In genomic region chr3:51999671-52000437, GRCm38 (mm10) we compare ENCODE assay signal across 9 mouse cellular contexts.
DNase-seq lines count a peak whose midpoint lies in the region; ATAC-seq and TF ChIP-seq lines count a peak whose summit lies in the region.
"Had no signal": no experiment of that assay in that cellular context is flagged by ENCODE, and none has a peak within 500 bp of the region (broad histone marks: within the 10 kb centered on the region; RNA-seq: fewer than 3 reads in every experiment).

No protein-coding gene starts in this region.

- no peak for TF ChIP-seq CTCF in heart, postnatal 0 days (IDR thresholded peaks at IDR 0.05; ENCODE audit: low read depth)

- no peak overlapping the region for H3K4me3 ChIP-seq in heart, embryonic 11.5 days (ENCODE audit: low read depth, low read length)
- no peak overlapping the region for H3K4me3 ChIP-seq in heart, postnatal 0 days (ENCODE audit: low read depth, low read length)
- H3K4me3 ChIP-seq in liver, embryonic 13.5 days (replicated peaks) = no peak overlapping the region
- H3K4me3 ChIP-seq: neural tube, embryonic 13.5 days had no signal

- peak; percentile 32; the same call in 1 of the 2 replicates for TF ChIP-seq EP300 in heart, postnatal 0 days (IDR thresholded peaks at IDR 0.05; ENCODE audit: low read depth)

- no peak overlapping the region for H3K27ac ChIP-seq in heart, embryonic 11.5 days (ENCODE audit: low read depth, low read length)
- no peak overlapping the region for H3K27ac ChIP-seq in heart, postnatal 0 days (ENCODE audit: low read depth)
- no peak overlapping the region for H3K27ac ChIP-seq in liver, embryonic 13.5 days
- H3K27ac ChIP-seq: neural tube, embryonic 13.5 days had no signal

- ATAC-seq in heart, embryonic 11.5 days (replicated peaks; ENCODE audit: insufficient number of reproducible peaks, low FRiP score, low TSS enrichment) = no peak
- ATAC-seq in heart, postnatal 0 days (ENCODE audit: insufficient read depth, low read depth) = no peak
- peak; percentile 52 for ATAC-seq in liver, embryonic 13.5 days (ENCODE audit: low read depth)

- H3K9ac ChIP-seq in heart, embryonic 11.5 days (ENCODE audit: low read depth, low read length) = no peak overlapping the region
- H3K9ac ChIP-seq in heart, postnatal 0 days (replicated peaks; ENCODE audit: low read depth, low read length) = no peak overlapping the region
- H3K9ac ChIP-seq in liver, embryonic 13.5 days = no peak overlapping the region
- H3K9ac ChIP-seq: neural tube, embryonic 13.5 days had no signal

- H3K27me3 ChIP-seq in heart, embryonic 11.5 days (ENCODE audit: control insufficient read depth, insufficient read depth, low read length) = no peaks in the 10 kb centered on the region
- no peaks in the 10 kb centered on the region for H3K27me3 ChIP-seq in heart, postnatal 0 days (ENCODE audit: control insufficient read depth, insufficient read depth, low read length)
- H3K27me3 ChIP-seq in liver, embryonic 13.5 days = no peaks in the 10 kb centered on the region
- H3K27me3 ChIP-seq: neural tube, embryonic 13.5 days had no signal

- H3K4me1 ChIP-seq in heart, embryonic 11.5 days (ENCODE audit: control insufficient read depth, insufficient read depth, low read length) = peaks cover 5% of the 10 kb centered on the region; the same call in 1 of the 2 replicates
- H3K4me1 ChIP-seq in heart, postnatal 0 days (ENCODE audit: control insufficient read depth, insufficient read depth) = 0 out of 2 replicates have a peak, but pooled peaks cover 8% of the 10 kb centered on the region
- H3K4me1 ChIP-seq in liver, embryonic 13.5 days (replicated peaks) = peaks cover 43% of the 10 kb centered on the region

- 85% methylated on average over 21 of the region's 21 CpGs for WGBS in heart, embryonic 11.5 days (ENCODE audit: insufficient replicate concordance)
- WGBS in heart, postnatal 0 days = 79% methylated on average over 21 of the region's 21 CpGs
- WGBS in liver, embryonic 13.5 days (ENCODE audit: insufficient replicate concordance) = 39% methylated on average over 21 of the region's 21 CpGs

- peak; percentile 37 to 64 for DNase-seq in heart, adult 18-20 months
- DNase-seq in heart, postnatal 0 days (ENCODE audit: low spot score) = peak; percentile 19
- peak; percentile 32 for DNase-seq in liver, embryonic 13.5 days
- DNase-seq in spleen, adult 12 weeks (ENCODE audit: low spot score) = peak; percentile 66
- no peak for DNase-seq in urinary bladder, postnatal 10 days (ENCODE audit: low spot score)
- no peak for DNase-seq in layer of hippocampus, adult 18-20 months (ENCODE audit: low spot score in 2 of 2)
- DNase-seq in cerebellum, adult 11 months = no peak

- H3K36me3 ChIP-seq in heart, embryonic 11.5 days (ENCODE audit: control insufficient read depth, insufficient read depth, low read length) = no peaks in the 10 kb centered on the region
- no peaks in the 10 kb centered on the region for H3K36me3 ChIP-seq in heart, postnatal 0 days (replicated peaks; ENCODE audit: control insufficient read depth, insufficient read depth, low read length)
- no peaks in the 10 kb centered on the region for H3K36me3 ChIP-seq in liver, embryonic 13.5 days
- H3K36me3 ChIP-seq: neural tube, embryonic 13.5 days had no signal

- no peaks in the 10 kb centered on the region for H3K9me3 ChIP-seq in heart, embryonic 11.5 days (replicated peaks; ENCODE audit: control insufficient read depth, low read length)
- no peaks in the 10 kb centered on the region for H3K9me3 ChIP-seq in heart, postnatal 0 days (replicated peaks; ENCODE audit: control insufficient read depth, low read length)
- H3K9me3 ChIP-seq in liver, embryonic 13.5 days (replicated peaks) = no peaks in the 10 kb centered on the region
- H3K9me3 ChIP-seq: neural tube, embryonic 13.5 days had no signal

- no peak overlapping the region for H3K4me2 ChIP-seq in heart, embryonic 11.5 days
- H3K4me2 ChIP-seq in heart, postnatal 0 days (ENCODE audit: low read depth, low read length) = no peak overlapping the region
- H3K4me2 ChIP-seq in liver, embryonic 13.5 days = peak overlapping the region; percentile 28
- H3K4me2 ChIP-seq: neural tube, embryonic 13.5 days had no signal

Comparison
In these comparisons a context has a peak if more than half of its experiments do, and no peak if none do; other contexts are left out.
1. DNase-seq: peak in heart, adult 18-20 months (2 of 2), heart, postnatal 0 days (single experiment), liver, embryonic 13.5 days (single experiment) and spleen, adult 12 weeks (single experiment); none in urinary bladder, postnatal 10 days (single experiment), layer of hippocampus, adult 18-20 months (0 of 2) and cerebellum, adult 11 months (single experiment).